Mouse (Mus musculus): ENCODE results near the gene Rsph6a.
A peak's percentile ranks its signal among the peaks of the same experiment; 100 is the strongest.

The Rsph6a gene

GRCm38 (mm10) chr7:19054047-19054776 lies at the start of gene Rsph6a:
Gene Rsph6a (plus strand): TSS chr7:19054690.
- peak in 1 of 2 experiments; percentile 27 for DNase-seq

- no peak for DNase-seq
Observed at GRCm38 (mm10) chr7:19005417-19006121, 48.9 kb upstream of the Rsph6a start.

GRCm38 (mm10) chr7:19006476-19006875 lies 48.0 kb upstream of the Rsph6a start:
- DNase-seq = peak; percentile 69 to 79

DNA sequence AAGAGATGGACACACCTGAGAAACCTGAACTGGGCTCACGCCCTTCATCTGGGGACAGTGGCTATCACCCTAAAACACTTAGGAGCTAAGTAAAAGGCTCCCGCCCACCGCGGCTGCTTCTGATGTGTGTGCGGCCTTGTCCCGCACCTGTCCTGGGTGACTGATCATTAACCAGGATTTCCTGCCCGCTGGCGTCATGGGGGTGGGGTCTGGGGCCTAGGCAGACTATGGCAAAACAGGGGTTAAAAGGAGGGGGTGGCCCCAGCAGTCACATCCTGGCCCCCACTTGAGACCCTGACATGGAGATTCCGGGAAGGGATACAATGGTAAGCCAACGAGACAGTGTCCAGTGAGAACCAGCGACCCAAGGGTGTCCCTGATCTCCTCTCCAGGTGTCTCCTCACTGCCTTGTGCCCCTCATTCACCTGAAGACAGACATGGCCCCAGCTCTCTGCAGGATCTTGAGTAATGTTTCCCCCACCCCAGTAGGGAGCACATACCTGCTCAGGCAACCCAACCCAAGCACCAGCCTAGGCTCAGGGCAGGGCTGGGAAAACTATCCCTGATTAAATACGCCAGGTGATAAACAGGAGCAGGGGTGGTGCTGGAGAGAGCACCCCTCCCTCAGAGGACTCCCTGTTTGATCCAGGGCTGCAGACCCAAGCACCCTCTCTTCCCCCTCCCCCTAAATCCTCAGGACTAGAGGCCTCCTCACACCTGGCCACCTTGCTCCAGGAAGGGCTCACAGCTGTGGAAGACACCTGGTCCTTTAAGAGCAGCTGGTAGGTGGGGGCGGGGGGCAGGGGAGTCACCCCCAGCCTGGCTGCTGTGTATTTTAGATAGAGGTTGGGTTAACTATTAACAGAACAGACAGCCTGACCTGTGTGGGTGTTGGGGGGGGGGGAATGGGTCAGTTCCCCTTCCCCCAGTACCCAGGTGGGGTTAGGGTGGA lies 47.2 kb upstream of the Rsph6a start:
- no peak for DNase-seq

DNA sequence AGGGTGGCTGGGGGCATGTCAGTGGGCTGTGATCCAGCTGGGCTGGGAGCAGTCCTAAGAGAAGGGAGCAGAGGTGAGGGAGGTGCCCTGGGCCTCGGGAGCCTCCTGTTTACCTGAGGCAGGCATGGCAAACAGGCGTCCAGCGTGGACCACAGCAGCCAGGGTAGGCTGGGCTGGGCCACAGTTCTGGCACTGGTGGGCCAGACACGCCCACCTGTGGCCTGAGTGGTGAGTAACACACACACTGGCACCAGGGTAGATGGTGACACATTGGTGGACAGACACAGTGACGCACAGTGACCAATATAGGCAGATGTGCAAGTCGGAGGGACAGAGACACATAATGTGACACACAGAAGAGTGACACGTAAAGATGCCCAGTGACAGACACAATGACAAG lies 43.9 kb upstream of the Rsph6a start:
- DNase-seq = no peak

GRCm38 (mm10) chr7:19012025-19012621 lies 42.4 kb upstream of the Rsph6a start:
- DNase-seq = no peak

GRCm38 (mm10) chr7:19012882-19013281 lies 41.6 kb upstream of the Rsph6a start:
- DNase-seq = no peak

DNA sequence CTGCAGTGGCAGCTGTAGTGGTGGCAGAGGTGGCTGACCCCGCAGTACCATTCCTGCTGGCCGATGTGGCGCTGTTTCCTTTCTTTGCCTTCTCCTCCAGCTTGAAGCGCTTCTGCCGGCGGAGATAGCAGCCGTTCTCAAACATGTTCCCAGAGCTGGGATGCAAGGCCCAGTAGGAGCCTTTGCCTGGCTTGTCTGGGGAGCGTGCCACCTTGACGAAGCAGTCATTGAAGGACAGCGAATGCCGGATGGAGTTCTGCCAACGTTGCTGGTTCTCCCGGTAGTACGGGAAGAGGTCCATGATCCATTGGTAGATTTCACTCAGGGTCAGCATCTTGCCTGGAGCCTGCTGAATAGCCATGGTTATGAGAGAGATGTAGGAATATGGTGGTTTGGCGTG lies 40.0 kb upstream of the Rsph6a start:
- DNase-seq = no peak

GRCm38 (mm10) chr7:19016042-19016441 lies 38.4 kb upstream of the Rsph6a start:
- DNase-seq = no peak

GRCm38 (mm10) chr7:19017909-19018308 lies 36.6 kb upstream of the Rsph6a start:
- DNase-seq = no peak

GRCm38 (mm10) chr7:19021048-19021447 lies 33.4 kb upstream of the Rsph6a start:
- DNase-seq = no peak

- DNase-seq = no peak
Observed at GRCm38 (mm10) chr7:19022189-19022958, 32.1 kb upstream of the Rsph6a start.

GRCm38 (mm10) chr7:19023357-19023814 lies 31.1 kb upstream of the Rsph6a start, which contains the start of gene Foxa3:
Gene Foxa3 (minus strand): TSS chr7:19023538.
- peak; percentile 40 to 51 for DNase-seq

- peak; percentile 90 to 93 for DNase-seq
Observed at GRCm38 (mm10) chr7:19024096-19024506, 30.4 kb upstream of the Rsph6a start, which contains the start of gene Sympk. Gene Sympk (plus strand): TSS chr7:19024377.

- no peak for DNase-seq
Observed at GRCm38 (mm10) chr7:19024581-19025255, 29.8 kb upstream of the Rsph6a start.

GRCm38 (mm10) chr7:19028067-19028466 lies 26.4 kb upstream of the Rsph6a start:
- no peak for DNase-seq

- DNase-seq = peak in 1 of 2 experiments; percentile 63
Observed at GRCm38 (mm10) chr7:19029084-19029653, 25.3 kb upstream of the Rsph6a start.

DNA sequence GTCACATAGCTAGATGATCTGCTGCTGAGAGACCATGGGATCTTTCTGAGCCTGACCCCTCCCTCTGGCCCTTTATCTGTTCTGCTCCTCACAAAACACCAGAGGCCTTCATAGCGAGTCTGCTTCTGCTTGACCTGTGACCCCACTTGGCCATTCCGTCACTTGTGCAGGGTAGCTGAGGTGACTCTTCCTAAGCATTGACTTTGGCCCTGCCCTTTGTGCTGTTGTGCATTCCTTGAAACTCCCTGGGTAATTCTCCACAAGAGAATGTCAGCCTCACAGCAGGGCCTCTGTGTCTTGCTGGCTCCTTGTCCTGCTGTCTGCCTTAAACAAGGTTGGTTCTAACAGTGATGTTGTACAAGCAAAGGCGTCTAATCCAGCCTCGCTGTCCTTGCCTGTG lies 22.8 kb upstream of the Rsph6a start:
- no peak for DNase-seq

GRCm38 (mm10) chr7:19044616-19045015 lies 9.9 kb upstream of the Rsph6a start:
- DNase-seq = no peak

DNA sequence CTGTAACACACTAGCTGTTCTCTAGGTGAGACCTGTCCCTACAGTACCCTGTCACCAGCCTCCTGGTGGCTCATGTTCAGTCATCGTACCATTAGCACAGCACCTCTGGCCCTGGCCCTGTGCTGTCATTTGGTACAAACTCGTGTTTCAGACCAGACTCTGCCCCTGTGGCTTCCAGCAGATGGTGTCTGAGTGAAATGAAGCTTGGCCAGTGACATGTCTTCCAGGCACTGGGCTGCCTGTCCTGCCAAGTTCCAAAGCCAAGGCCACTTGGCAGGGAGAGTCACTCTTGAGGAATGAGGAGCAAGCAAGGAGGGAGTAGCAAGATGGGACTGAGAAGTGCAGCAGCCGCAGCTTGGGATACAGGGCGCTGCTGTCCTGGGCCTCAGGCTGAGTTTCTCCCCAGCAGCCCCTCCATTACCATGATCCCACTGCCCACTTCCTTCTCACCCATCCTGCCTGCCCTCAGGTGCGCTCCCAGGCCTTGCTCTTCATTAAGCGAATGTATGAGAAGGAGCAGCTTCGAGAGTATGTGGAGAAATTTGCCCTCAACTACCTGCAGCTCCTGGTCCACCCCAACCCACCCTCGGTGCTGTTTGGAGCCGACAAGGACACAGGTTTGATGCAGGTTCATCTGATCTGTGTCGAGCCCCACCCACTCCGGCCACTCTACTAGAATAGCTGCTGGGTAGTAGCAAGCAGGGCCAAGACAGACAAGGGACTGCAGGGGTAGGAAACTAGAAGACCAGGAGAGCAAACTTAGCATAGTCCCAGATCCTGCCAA lies 8.0 kb upstream of the Rsph6a start:
- DNase-seq = no peak
